Mouse (Mus musculus) midbrain, embryonic 15.5 days (tissue): ENCODE data around the gene Ski. TPM values are rescaled to one million over a fixed set of nuclear protein-coding genes. Genes with fewer than 3 reads are reported as not detected.

Experiments used
- ATAC-seq: fragments of 200-750 bp; cut with Nextera tagmentation; replicated peaks from 2 replicates; pipeline ENCODE4 v1.8.0; 2017; ENCODE audit warnings: moderate TSS enrichment
- H3K27ac ChIP-seq: fragments of 300-500 bp; sonication (generic); 2 replicates; pipeline ENCODE4 v1.5.1; 2015; ENCODE audit warnings: mild to moderate bottlenecking, inconsistent platforms
- H3K27me3 ChIP-seq: fragments of 300-500 bp; sonication (generic); replicated peaks from 2 replicates; pipeline ENCODE4 v1.6.1; 2015; ENCODE audit warnings: inconsistent platforms
- H3K36me3 ChIP-seq: fragments of 300-500 bp; sonication (generic); replicated peaks from 2 replicates; pipeline ENCODE4 v1.6.1; 2015; ENCODE audit warnings: inconsistent platforms
- H3K4me1 ChIP-seq: fragments of 300-500 bp; sonication (generic); 2 replicates; pipeline ENCODE4 v1.6.1; 2015; ENCODE audit warnings: inconsistent platforms
- H3K4me2 ChIP-seq: fragments of 300-500 bp; sonication (generic); 2 replicates; pipeline ENCODE4 v1.6.1; 2015; ENCODE audit warnings: inconsistent platforms, mild to moderate bottlenecking, moderate library complexity
- H3K4me3 ChIP-seq: fragments of 300-500 bp; sonication (generic); 2 replicates; pipeline ENCODE4 v1.5.1; 2015; ENCODE audit warnings: mild to moderate bottlenecking, inconsistent platforms
- H3K9ac ChIP-seq: fragments of 300-500 bp; sonication (generic); 2 replicates; pipeline ENCODE4 v1.6.1; 2015; ENCODE audit warnings: mild to moderate bottlenecking, inconsistent platforms
- H3K9me3 ChIP-seq: fragments of 300-500 bp; sonication (generic); 2 replicates; pipeline ENCODE4 v1.6.1; 2016; ENCODE audit warnings: inconsistent platforms
- WGBS: fragments of 180-500 bp; shearing (Covaris S2); methylation state at CpG from one replicate; pipeline ENCODE4 v1.1.7; 2015; ENCODE audit warnings: mixed read lengths; 5-methylcytosine and 5-hydroxymethylcytosine counted together
- polyA plus RNA-seq: library from polyadenylated mRNA; unstranded; fragments of >200 nt; fragmentation: Nextera tagmentation; extraction: Ambion mirVana; gene quantifications from 2 replicates; pipeline ENCODE4 v1.2.1, GENCODE M21; 2015

Gene Ski
- polyA plus RNA-seq, 1 experiment from 2014 or later = 10.8 TPM

DNA sequence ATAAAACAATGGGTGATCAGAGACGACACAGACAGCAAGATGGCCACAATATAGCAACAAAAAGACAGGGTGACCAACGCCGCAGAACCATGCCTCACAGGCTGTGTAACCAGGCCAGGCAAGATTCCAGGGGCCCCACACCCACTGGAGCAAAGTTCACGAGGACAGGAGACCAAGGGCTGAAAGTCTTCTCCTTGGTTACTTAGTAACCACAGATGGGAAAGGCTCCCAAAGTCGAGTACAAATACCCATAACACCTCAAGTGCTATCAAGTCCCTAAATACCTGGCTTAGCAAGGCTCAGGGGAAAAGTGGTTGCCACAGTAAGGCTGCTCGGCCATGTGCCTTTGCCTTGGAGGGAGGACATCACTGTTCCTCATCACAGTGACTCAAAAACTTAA is 16.5 kb downstream of the Ski start:
- H3K4me3 ChIP-seq = no peak overlapping the region
- H3K27me3 ChIP-seq = no peaks in the 10 kb centered on the region
- ATAC-seq = no peak
- H3K27ac ChIP-seq = no peak overlapping the region
- WGBS = 73% methylated on average over 6 of the region's 6 CpGs
- H3K4me1 ChIP-seq = peaks cover 36% of the 10 kb centered on the region
- no peaks in the 10 kb centered on the region for H3K36me3 ChIP-seq
- H3K4me2 ChIP-seq = no peak overlapping the region
- no peaks in the 10 kb centered on the region for H3K9me3 ChIP-seq
- no peak overlapping the region for H3K9ac ChIP-seq

DNA sequence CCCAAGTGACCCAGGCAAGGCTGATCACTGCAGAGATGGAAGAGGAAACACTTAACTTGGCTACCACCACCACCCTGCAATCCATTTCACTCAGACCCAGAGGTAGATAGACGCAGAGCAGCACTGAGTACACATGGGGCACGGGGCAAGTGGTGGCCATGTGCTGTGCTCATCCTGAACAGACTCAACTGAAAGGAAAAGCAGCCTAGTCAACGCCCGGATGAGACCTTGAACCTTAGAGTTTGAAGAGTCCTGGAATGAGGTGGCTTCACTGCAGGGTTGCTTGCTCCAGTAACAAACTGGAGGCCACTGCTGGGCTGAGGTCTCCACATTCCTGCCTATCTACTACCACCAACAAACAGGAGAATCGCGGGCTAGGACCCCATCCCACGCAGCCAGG is 20.6 kb downstream of the Ski start:
- Histone ChIP-seq H3K9ac (no peak overlapping the region), H3K9me3 (no peaks in the 10 kb centered on the region), H3K36me3 (no peaks in the 10 kb centered on the region), H3K27ac (no peak overlapping the region), H3K4me2 (no peak overlapping the region), H3K4me1 (peaks cover 36% of the 10 kb centered on the region), H3K4me3 (no peak overlapping the region), H3K27me3 (no peaks in the 10 kb centered on the region)
- ATAC-seq = no peak
- 94% methylated on average over 7 of the region's 7 CpGs for whole genome bisulfite sequencing

DNA sequence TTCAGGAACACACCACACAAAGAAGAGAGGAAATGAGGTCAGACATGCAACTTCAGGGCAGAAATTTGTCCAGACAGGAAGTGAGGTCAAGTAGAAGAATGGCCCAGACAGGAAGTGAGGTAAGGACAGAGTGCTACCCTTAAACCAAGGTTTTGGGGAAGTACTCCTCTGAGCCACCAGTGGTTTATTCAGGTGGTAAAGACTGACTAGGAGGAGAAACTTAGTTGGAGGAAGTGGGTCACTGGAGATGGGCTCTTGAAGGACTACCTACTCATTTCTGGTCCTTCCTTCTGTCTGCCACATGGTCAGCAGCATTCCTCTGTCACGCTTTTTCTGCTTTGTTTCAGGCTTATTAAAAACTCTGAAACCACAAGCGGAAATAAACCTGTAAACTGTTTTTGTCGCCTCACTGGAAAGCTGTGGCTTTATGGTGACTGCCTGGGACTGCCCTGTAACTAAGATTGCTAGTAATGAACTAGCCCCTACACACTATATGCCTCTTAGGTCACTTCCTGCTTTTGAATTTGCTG is 21.5 kb downstream of the Ski start:
- no peak for ATAC-seq
- H3K27ac ChIP-seq = no peak overlapping the region
- H3K9ac ChIP-seq = no peak overlapping the region
- H3K36me3 ChIP-seq = no peaks in the 10 kb centered on the region
- WGBS = 79% methylated on average over 3 of the region's 3 CpGs
- no peak overlapping the region for H3K4me2 ChIP-seq
- no peaks in the 10 kb centered on the region for H3K27me3 ChIP-seq
- peaks cover 39% of the 10 kb centered on the region for H3K4me1 ChIP-seq
- H3K9me3 ChIP-seq = no peaks in the 10 kb centered on the region
- H3K4me3 ChIP-seq = no peak overlapping the region

DNA sequence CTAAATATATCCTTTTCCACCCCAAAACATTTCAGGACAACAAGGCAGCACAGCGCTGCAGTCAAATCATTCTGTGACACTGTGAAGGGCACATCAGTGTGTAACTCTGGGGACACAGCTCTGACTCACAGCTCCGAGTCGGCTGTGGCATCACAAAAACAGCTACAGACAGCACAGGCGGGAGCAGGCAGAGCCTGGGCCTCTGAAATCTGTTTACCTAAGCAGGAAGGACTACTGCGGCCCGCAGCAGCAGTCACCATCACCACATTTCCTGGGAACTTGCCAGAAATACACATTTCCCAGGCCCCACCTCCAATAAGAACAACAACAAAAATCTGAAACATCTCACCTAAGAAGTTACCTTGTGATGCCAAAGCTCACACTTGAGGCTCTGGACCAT is 24.7 kb downstream of the Ski start:
- 47% methylated on average over 6 of the region's 6 CpGs for WGBS
- Histone ChIP-seq H3K27ac (no peak overlapping the region), H3K36me3 (no peaks in the 10 kb centered on the region), H3K4me1 (peaks cover 36% of the 10 kb centered on the region), H3K9me3 (no peaks in the 10 kb centered on the region), H3K4me3 (no peak overlapping the region), H3K27me3 (no peaks in the 10 kb centered on the region), H3K4me2 (no peak overlapping the region), H3K9ac (no peak overlapping the region)
- ATAC-seq = no peak

DNA sequence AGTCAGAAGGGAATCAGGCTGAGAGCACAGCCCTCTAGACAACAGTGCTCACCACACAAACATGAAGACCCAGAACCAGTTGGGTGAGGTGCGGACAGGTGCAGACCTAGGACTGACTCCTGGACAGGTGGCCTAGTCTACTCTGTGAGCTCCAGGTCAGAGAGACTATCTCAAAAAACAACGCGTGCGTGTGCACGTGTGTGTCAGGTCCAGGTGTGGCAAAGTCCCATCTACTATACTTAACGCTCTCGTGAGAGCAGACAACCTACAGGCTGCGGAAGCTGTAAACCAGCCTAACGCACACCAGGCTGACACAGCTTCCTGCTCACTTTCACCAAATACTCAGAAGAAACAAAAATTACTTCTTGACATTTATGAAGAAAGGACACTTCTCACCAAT is 27.2 kb downstream of the Ski start:
- peaks cover 36% of the 10 kb centered on the region for H3K4me1 ChIP-seq
- 96% methylated on average over 9 of the region's 9 CpGs for WGBS

DNA sequence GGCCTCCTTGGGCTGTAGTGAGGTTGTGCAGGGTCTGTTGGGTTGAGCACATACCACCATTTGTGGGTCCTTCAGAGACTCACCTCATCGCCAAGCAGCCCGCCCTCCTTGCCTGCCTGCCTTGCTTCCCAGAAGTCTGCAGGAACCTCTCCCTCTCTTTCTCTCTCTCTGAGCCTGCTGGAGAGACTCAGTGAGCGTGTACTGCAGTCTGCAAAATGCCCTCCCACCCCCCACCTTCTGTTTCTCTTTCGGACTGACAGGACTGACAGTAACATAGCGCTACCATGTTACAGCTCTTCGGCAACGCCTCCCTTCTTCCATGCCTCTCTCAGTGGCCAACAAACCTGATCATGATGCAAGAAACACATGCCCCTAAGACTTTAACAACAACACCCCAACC is 32.1 kb downstream of the Ski start:
- H3K9me3 ChIP-seq = no peaks in the 10 kb centered on the region
- H3K4me1 ChIP-seq = peaks cover 43% of the 10 kb centered on the region
- no peaks in the 10 kb centered on the region for H3K36me3 ChIP-seq
- no peak overlapping the region for H3K4me3 ChIP-seq
- H3K27me3 ChIP-seq = no peaks in the 10 kb centered on the region
- no peak overlapping the region for H3K4me2 ChIP-seq
- no peak for ATAC-seq
- 50% methylated on average over 7 of the region's 7 CpGs for WGBS
- H3K9ac ChIP-seq = no peak overlapping the region
- H3K27ac ChIP-seq = no peak overlapping the region

More for the DNA sequence above, 27.2 kb downstream of the Ski start:
- no peaks in the 10 kb centered on the region for H3K9me3 ChIP-seq
- ATAC-seq = no peak
- H3K36me3 ChIP-seq = no peaks in the 10 kb centered on the region
- no peaks in the 10 kb centered on the region for H3K27me3 ChIP-seq
- H3K4me3 ChIP-seq = no peak overlapping the region
- no peak overlapping the region for H3K9ac ChIP-seq
- H3K27ac ChIP-seq = no peak overlapping the region
- no peak overlapping the region for H3K4me2 ChIP-seq

DNA sequence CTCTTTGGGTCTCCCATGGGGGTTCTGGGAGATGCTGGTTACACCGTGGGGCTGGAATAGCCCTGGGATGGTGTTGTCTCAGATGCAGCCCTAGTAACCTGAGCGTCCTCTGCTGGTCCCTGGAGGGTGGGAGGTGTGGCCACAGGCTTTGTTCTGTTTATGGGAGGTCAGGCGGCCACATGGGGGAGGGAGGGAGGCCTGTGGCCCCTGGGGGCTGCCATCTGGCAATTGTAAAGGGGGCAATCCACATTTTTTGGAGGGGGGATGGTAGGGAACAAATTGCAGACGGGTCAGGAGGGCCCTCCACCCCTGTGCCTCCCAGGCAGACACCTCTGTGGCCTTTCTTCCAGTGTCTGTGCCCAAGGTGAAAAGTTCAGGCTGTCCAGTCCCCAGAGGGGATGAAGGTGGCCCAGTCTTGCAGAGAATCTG is 32.7 kb downstream of the Ski start:
- no peak overlapping the region for H3K27ac ChIP-seq
- WGBS = 8% methylated on average over 4 of the region's 4 CpGs
- no peak overlapping the region for H3K9ac ChIP-seq
- no peaks in the 10 kb centered on the region for H3K36me3 ChIP-seq
- H3K4me1 ChIP-seq = peaks cover 48% of the 10 kb centered on the region
- no peak for ATAC-seq
- H3K27me3 ChIP-seq = no peaks in the 10 kb centered on the region
- no peak overlapping the region for H3K4me3 ChIP-seq
- no peaks in the 10 kb centered on the region for H3K9me3 ChIP-seq
- H3K4me2 ChIP-seq = no peak overlapping the region

DNA sequence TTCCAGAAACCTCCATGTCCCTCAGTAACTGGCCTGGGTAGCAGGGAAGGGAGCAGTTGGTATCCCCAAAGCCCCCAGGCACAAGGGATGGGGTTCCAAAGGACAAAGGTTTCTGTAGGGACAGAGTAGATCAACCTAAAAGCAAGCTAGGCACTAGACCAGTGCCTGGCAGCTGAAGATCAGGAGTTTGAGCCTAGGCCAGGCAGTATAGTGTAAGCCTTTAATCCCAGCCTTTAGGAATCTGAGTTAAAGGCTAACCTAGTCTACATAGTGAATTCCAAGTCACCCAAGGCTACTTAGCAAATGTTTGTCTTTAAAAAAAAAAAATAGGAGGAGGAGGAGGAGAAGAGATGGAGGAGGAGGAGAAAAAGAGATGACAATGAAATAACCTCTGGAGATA is 33.6 kb downstream of the Ski start:
- no peak overlapping the region for H3K4me2 ChIP-seq
- H3K27ac ChIP-seq = no peak overlapping the region
- H3K4me1 ChIP-seq = peaks cover 53% of the 10 kb centered on the region
- no peak overlapping the region for H3K9ac ChIP-seq
- no peak for ATAC-seq
- no peaks in the 10 kb centered on the region for H3K36me3 ChIP-seq
- H3K4me3 ChIP-seq = no peak overlapping the region
- H3K9me3 ChIP-seq = no peaks in the 10 kb centered on the region
- no peaks in the 10 kb centered on the region for H3K27me3 ChIP-seq

DNA sequence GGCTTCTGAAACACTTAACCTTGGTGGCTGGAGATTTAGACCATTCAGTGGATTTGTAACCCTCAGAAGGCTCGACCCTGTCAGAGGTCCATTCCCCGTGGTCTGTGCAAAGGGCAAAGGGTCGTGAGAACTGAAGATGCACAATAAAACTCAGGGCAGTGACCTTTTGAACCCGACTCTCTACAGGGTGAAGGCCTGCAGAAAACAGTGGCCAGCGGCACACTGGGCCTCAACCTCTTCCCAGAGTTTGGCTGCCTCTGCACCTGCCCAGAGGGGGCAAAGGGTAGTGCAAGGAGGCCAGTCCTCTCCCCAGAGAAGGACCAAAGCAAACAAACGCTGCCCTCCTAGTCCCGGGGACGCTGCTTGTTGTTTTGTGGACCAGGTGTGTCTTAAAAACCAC is 34.1 kb downstream of the Ski start:
- Histone ChIP-seq H3K4me3 (no peak overlapping the region), H3K27me3 (no peaks in the 10 kb centered on the region), H3K4me2 (no peak overlapping the region), H3K27ac (no peak overlapping the region), H3K9ac (no peak overlapping the region), H3K9me3 (no peaks in the 10 kb centered on the region), H3K4me1 (peaks cover 53% of the 10 kb centered on the region), H3K36me3 (no peaks in the 10 kb centered on the region)
- no peak for ATAC-seq
- WGBS = 10% methylated on average over 8 of the region's 8 CpGs

DNA sequence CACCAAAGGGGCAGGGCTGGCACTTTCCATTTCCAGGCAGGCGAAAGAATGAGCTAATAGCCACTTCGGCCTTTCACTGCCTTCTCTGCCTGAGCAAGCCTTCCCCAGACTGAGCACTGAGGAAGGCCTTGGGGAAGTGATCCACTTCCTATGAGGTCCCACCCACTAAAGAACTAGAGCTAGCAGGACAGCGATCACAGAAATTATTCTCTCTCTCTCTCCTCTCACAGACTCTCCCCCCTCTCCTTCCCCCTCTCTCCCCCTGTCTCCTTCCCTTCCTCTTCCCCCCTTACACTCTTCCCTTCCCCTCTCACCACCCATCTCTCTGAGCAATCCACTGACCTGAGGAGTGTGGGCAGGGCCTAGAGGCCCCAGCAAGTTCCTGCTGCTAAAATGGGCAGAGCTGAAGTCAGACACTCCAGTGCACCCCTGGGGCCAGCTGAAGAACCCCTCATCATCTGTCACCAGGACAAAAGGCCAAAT is 35.2 kb downstream of the Ski start:
- Histone ChIP-seq H3K4me3 (no peak overlapping the region), H3K27me3 (no peaks in the 10 kb centered on the region), H3K36me3 (no peaks in the 10 kb centered on the region), H3K4me1 (peaks cover 50% of the 10 kb centered on the region), H3K4me2 (no peak overlapping the region), H3K9ac (no peak overlapping the region), H3K27ac (no peak overlapping the region), H3K9me3 (no peaks in the 10 kb centered on the region)
- WGBS = 47% methylated on average over 3 of the region's 3 CpGs
- no peak for ATAC-seq

DNA sequence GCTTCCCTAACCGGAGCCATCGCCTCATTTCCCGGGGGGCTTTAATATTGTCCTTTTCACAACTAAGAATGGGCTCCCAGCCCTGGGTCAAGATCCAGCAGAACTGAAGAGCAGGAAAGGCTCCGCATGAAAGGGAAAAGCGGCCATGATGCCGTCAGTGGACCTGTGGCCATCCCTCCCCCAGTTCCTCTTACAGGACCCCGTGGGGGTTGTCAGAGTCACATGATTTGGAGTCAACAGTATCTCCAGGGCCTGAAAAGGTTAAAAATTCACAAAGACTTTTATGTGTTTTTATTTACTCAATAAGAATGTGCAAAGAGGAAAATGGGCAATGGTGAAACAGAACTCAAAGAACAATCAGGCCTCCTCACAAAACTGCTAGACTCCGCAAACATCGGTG is 36.5 kb downstream of the Ski start:
- Histone ChIP-seq H3K27ac (no peak overlapping the region), H3K27me3 (no peaks in the 10 kb centered on the region), H3K9me3 (no peaks in the 10 kb centered on the region), H3K4me1 (peaks cover 47% of the 10 kb centered on the region), H3K36me3 (no peaks in the 10 kb centered on the region), H3K4me2 (no peak overlapping the region), H3K9ac (no peak overlapping the region), H3K4me3 (no peak overlapping the region)
- ATAC-seq = no peak
- 88% methylated on average over 9 of the region's 9 CpGs for WGBS

DNA sequence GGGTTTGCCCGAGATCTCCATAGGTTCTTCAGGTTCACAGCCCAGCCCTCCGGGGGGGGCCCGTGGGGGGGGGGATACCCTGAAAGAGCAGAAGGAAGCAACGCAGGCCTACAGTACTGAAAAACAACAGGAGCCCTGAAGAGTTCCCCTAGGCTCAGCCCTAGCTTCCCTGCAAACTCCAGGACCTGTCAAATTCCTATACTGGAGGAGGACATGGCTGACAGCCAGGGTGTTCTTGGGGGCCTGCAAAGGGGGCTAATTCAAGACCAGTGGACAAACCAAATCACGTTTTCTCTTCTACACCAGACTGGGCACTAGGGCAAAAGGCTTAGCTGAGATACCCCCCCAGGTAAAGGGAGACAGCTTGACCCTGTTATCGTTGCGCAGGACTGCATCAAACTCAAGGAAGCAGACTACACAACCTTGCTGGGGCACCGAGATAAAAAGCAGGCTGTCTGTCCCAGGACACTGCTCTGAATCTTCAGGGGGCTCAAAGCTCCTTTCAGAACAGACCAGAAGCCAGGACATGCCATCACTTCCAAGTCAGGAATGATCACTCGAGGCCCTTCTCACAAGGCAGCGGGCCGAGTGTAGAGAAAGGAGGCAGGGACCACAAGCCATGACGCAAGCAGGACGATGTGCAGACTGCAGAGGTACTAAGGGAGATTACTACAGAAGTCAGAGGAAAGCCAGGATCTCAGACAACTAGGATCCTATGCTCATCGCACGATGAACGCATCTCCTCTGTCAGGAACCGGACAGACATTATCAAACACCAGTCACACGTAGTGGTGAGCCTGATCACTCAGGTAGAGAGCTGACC is 37.9 kb downstream of the Ski start:
- H3K4me1 ChIP-seq = peaks cover 36% of the 10 kb centered on the region
- no peak for ATAC-seq
- no peak overlapping the region for H3K9ac ChIP-seq

DNA sequence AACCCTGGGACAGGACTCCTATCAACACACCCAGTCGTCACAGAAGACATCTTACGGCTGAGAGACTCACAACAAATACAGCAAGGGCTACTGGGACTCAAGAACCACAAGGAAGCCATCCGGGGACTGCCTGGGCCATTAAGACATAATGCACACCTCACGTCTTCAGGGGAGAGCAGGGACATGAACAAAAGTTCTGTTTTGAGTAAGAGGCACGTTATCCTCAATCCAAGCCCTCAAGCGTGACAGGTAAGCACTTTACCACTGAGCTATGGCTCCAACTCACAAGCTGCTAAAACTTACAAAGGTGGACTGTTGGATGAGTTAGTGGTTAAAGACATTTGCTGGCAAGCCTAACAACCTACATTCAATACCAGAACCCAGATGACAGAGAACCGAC is 39.2 kb downstream of the Ski start:
- 86% methylated on average over 7 of the region's 7 CpGs for WGBS
- H3K27me3 ChIP-seq = no peaks in the 10 kb centered on the region
- H3K27ac ChIP-seq = no peak overlapping the region
- no peaks in the 10 kb centered on the region for H3K36me3 ChIP-seq
- no peak overlapping the region for H3K4me3 ChIP-seq
- no peak overlapping the region for H3K4me2 ChIP-seq
- no peak overlapping the region for H3K9ac ChIP-seq
- H3K9me3 ChIP-seq = no peaks in the 10 kb centered on the region
- ATAC-seq = no peak
- H3K4me1 ChIP-seq = peaks cover 37% of the 10 kb centered on the region

More for the DNA sequence above, 37.9 kb downstream of the Ski start:
- no peaks in the 10 kb centered on the region for H3K9me3 ChIP-seq
- no peak overlapping the region for H3K4me2 ChIP-seq
- H3K27me3 ChIP-seq = no peaks in the 10 kb centered on the region
- 83% methylated on average over 18 of the region's 18 CpGs for WGBS
- no peaks in the 10 kb centered on the region for H3K36me3 ChIP-seq
- H3K27ac ChIP-seq = no peak overlapping the region
- H3K4me3 ChIP-seq = no peak overlapping the region
